Mouse (Mus musculus): Measurements from ENCODE around the gene Nedd4.

GRCm38 (mm10) chr9:72779004-72779403 is 116.9 kb downstream of the Nedd4 start:
- TF ChIP-seq POLR2A (IDR thresholded peaks at IDR 0.05; ENCODE audit: insufficient read depth, low read depth, low read length) (no peak), CTCF (IDR thresholded peaks at IDR 0.05) (no peak), EP300 (IDR thresholded peaks at IDR 0.05; ENCODE audit: insufficient read depth, low read depth, low read length) (no peak)
